Comparison of ENCODE assay signal across 15 mouse cellular contexts in the genomic region with DNA sequence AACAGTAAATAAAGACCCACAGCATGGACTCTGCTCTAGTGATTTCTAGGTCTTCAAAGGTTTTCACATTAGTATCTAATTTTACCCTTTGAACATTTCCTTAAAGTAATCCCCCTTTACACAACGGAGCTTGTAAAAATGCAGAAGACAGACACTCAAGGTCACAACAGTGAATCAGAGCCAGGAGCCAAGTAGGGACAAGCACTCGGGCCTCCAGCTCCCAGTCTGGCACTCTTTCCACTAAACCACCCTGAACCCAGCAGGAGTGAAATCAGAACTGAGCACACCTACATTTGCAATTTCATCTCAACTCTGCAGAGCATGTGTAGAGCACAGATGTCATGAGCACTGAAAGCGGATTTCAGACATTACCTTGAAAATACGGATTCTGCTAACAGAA.
A peak's percentile ranks its signal among the peaks of the same experiment; 100 is the strongest.
DNase-seq lines count a peak whose midpoint lies in the region; ATAC-seq lines count a peak whose summit lies in the region.
"Had no signal": no experiment of that assay in that cellular context is flagged by ENCODE, and none has a peak within 500 bp of the region (broad histone marks: within the 10 kb centered on the region; RNA-seq: fewer than 3 reads in every experiment).

No protein-coding gene starts in this region.

- no peak overlapping the region for H3K27ac ChIP-seq in heart, embryonic 12.5 days (ENCODE audit: poor library complexity, severe bottlenecking)
- H3K27ac ChIP-seq: hindbrain, embryonic 15.5 days; neural tube, embryonic 15.5 days had no signal

- ATAC-seq in cerebellum, adult (ENCODE audit: insufficient number of reproducible peaks, low FRiP score, low TSS enrichment) = no peak
- no peak for ATAC-seq in heart, embryonic 12.5 days (ENCODE audit: insufficient number of reproducible peaks, low FRiP score)

- H3K4me1 ChIP-seq in heart, embryonic 12.5 days (replicated peaks) = peaks cover 28% of the 10 kb centered on the region
- H3K4me1 ChIP-seq: hindbrain, embryonic 15.5 days; neural tube, embryonic 15.5 days had no signal

- peaks cover 76% of the 10 kb centered on the region for H3K36me3 ChIP-seq in heart, embryonic 12.5 days

- no peak overlapping the region for H3K4me2 ChIP-seq in heart, embryonic 12.5 days
- H3K4me2 ChIP-seq: hindbrain, embryonic 15.5 days; neural tube, embryonic 15.5 days had no signal

- no peaks in the 10 kb centered on the region for H3K9me3 ChIP-seq in heart, embryonic 12.5 days (replicated peaks)
- H3K9me3 ChIP-seq: hindbrain, embryonic 15.5 days; neural tube, embryonic 15.5 days had no signal

- WGBS in heart, embryonic 12.5 days = 77% methylated on average over 4 of the region's 4 CpGs

- H3K9ac ChIP-seq in heart, embryonic 12.5 days = no peak overlapping the region
- H3K9ac ChIP-seq: hindbrain, embryonic 15.5 days; neural tube, embryonic 15.5 days had no signal

- intact Hi-C loops in heart, postnatal 14 days (cut with DNase I) = loop anchor here (5.0 kb wide), 1 partner anchor 65 kb away; no protein-coding TSS in a partner anchor

- no peaks in the 10 kb centered on the region for H3K27me3 ChIP-seq in heart, embryonic 12.5 days (replicated peaks)
- H3K27me3 ChIP-seq: CH12.LX; hindbrain, embryonic 15.5 days; neural tube, embryonic 15.5 days had no signal

- H3K4me3 ChIP-seq in heart, embryonic 12.5 days = no peak overlapping the region
- H3K4me3 ChIP-seq: hindbrain, embryonic 15.5 days; neural tube, embryonic 15.5 days had no signal

- peak; percentile 12 to 25 for DNase-seq in cerebellum, adult 18-20 months
- peak; percentile 39 to 49 for DNase-seq in heart, adult 18-20 months
- peak; percentile 40 to 59 for DNase-seq in adrenal gland, postnatal 36 days
- peak; percentile 16 to 24 for DNase-seq in heart, postnatal 14 days
- DNase-seq in right cerebral cortex, postnatal 14 days = no peak
- no peak for DNase-seq in urinary bladder, adult 18-20 months (ENCODE audit: low spot score in 2 of 2)
- DNase-seq: gastrocnemius, postnatal 36 days; kidney, adult 11 months; kidney, postnatal 10 days; retina, postnatal 1 day had no signal

Comparison
In these comparisons a context has a peak if more than half of its experiments do, and no peak if none do; other contexts are left out.
1. DNase-seq: peak in cerebellum, adult 18-20 months (2 of 2), heart, adult 18-20 months (2 of 2), adrenal gland, postnatal 36 days (2 of 2) and heart, postnatal 14 days (2 of 2); none in right cerebral cortex, postnatal 14 days (single experiment) and urinary bladder, adult 18-20 months (0 of 2).